Mouse (Mus musculus): ENCODE data around the gene Dand5.

The Dand5 gene

GRCm38 (mm10) chr8:84822723-84823122 is at the start of gene Dand5:
Gene Dand5 (minus strand): TSS chr8:84822823.
- no peak for DNase-seq (ENCODE audit: low read depth)

- peak; percentile 92 for DNase-seq (ENCODE audit: low read depth)
Measured at GRCm38 (mm10) chr8:84871376-84872308, 49.0 kb upstream of the Dand5 start, which contains the start of gene Syce2. Gene Syce2 (plus strand): TSS chr8:84872111.

- DNase-seq (ENCODE audit: low read depth) = peak; percentile 96
Measured at GRCm38 (mm10) chr8:84856864-84857441, 34.3 kb upstream of the Dand5 start, which contains the start of gene Farsa. Gene Farsa (plus strand): TSS chr8:84856989.

GRCm38 (mm10) chr8:84856434-84856833 is 33.8 kb upstream of the Dand5 start:
- DNase-seq (ENCODE audit: low read depth) = no peak

GRCm38 (mm10) chr8:84847684-84848435 is 25.2 kb upstream of the Dand5 start:
- no peak for DNase-seq (ENCODE audit: low read depth)

GRCm38 (mm10) chr8:84846722-84847572 is 24.3 kb upstream of the Dand5 start, which contains the start of gene Calr:
Gene Calr (minus strand): TSS chr8:84846934.
- DNase-seq (ENCODE audit: low read depth) = peak; percentile 99

GRCm38 (mm10) chr8:84846094-84846721 is 23.6 kb upstream of the Dand5 start:
- peak; percentile 77 for DNase-seq (ENCODE audit: low read depth)

- peak; percentile 47 for DNase-seq (ENCODE audit: low read depth)
Measured at GRCm38 (mm10) chr8:84845355-84846093, 22.9 kb upstream of the Dand5 start.

GRCm38 (mm10) chr8:84844397-84845070 is 21.9 kb upstream of the Dand5 start:
- peak; percentile 46 for DNase-seq (ENCODE audit: low read depth)

- DNase-seq (ENCODE audit: low read depth) = no peak
Measured at GRCm38 (mm10) chr8:84841514-84841913, 18.9 kb upstream of the Dand5 start.

- DNase-seq (ENCODE audit: low read depth) = peak; percentile 98
Measured at GRCm38 (mm10) chr8:84840248-84840999, 17.8 kb upstream of the Dand5 start, which contains the start of gene Rad23a. Gene Rad23a (minus strand): TSS chr8:84840665.

- no peak for DNase-seq (ENCODE audit: low read depth)
Measured at GRCm38 (mm10) chr8:84839875-84840247, 17.2 kb upstream of the Dand5 start.

- DNase-seq (ENCODE audit: low read depth) = no peak
Measured at GRCm38 (mm10) chr8:84839411-84839810, 16.8 kb upstream of the Dand5 start.

GRCm38 (mm10) chr8:84838513-84838912 is 15.9 kb upstream of the Dand5 start:
- DNase-seq (ENCODE audit: low read depth) = no peak

GRCm38 (mm10) chr8:84837912-84838470 is 15.4 kb upstream of the Dand5 start:
- DNase-seq (ENCODE audit: low read depth) = no peak

- DNase-seq (ENCODE audit: low read depth) = no peak
Measured at GRCm38 (mm10) chr8:84837149-84837911, 14.7 kb upstream of the Dand5 start.
